Mouse (Mus musculus): ENCODE results near the gene Olfr292. TPM values are rescaled to one million over a fixed set of nuclear protein-coding genes. Genes with fewer than 3 reads are reported as not detected.

Olfr292 gene
- polyA plus RNA-seq (2015; fragmentation: Illumina TruSeq; extraction: RNeasy Lipid Tissue Mini Kit (QIAGEN cat#74804); ENCODE audit: insufficient read depth, low replicate concordance), result not detected

DNA sequence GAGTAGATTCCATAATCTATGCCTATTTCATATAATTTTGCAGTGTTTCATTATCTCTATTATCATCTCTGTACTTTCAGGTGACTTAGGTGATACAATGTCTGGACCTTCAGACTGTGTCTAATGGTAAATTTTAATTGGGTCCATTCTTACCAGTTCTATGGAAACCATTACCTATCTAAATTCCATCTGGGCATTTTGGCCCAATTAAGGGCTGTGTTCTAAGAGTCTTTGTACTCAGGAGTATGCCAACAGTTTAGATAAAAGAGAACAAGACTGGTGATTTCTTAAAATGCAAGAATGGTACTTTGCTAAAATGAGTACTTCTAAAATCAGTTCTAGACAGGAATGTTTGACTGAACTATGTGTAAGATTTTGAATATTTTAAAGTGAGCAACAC, at the start of gene Olfr292:
TSS of gene Olfr292 (plus strand) at position 301 of the 400 bp plus-strand sequence.

DNA sequence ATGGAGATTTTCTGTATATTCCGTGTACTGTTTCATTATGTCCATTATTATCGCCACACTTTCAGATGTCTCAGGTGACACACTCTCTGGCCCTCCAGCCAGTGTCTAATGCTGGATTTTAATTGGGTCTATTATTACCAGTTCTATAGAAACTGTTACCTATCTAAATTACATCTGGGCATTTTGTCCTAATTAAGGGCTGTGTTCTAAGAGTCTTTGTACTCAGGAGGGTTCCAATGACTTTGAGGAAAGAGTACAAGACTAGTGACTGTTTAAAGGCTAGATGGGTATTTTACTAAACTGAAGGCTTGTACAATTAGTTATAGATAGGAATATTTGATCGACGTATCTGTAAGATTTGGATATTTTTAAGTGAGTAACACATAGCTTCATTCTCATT, 39.4 kb upstream of the Olfr292 start, which contains the start of gene Olfr293:
TSS of gene Olfr293 (plus strand) at position 301 of the 400 bp plus-strand sequence.

Other genes with a start within 250 kb of the Olfr292 start
- gene Olfr299, start 228.4 kb upstream of the Olfr292 start, polyA plus RNA-seq (2015; fragmentation: Illumina TruSeq; extraction: RNeasy Lipid Tissue Mini Kit (QIAGEN cat#74804); ENCODE audit: insufficient read depth, low replicate concordance), result not detected
- not detected for gene Olfr298, start 195.8 kb upstream of the Olfr292 start, polyA plus RNA-seq (2015; fragmentation: Illumina TruSeq; extraction: RNeasy Lipid Tissue Mini Kit (QIAGEN cat#74804); ENCODE audit: insufficient read depth, low replicate concordance)
- not detected for gene Olfr297, start 168.4 kb upstream of the Olfr292 start, polyA plus RNA-seq (2015; fragmentation: Illumina TruSeq; extraction: RNeasy Lipid Tissue Mini Kit (QIAGEN cat#74804); ENCODE audit: insufficient read depth, low replicate concordance)
- not detected for gene Olfr295, start 104.5 kb upstream of the Olfr292 start, polyA plus RNA-seq (2015; fragmentation: Illumina TruSeq; extraction: RNeasy Lipid Tissue Mini Kit (QIAGEN cat#74804); ENCODE audit: insufficient read depth, low replicate concordance)
- gene Olfr294, start 71.7 kb upstream of the Olfr292 start, polyA plus RNA-seq (2015; fragmentation: Illumina TruSeq; extraction: RNeasy Lipid Tissue Mini Kit (QIAGEN cat#74804); ENCODE audit: insufficient read depth, low replicate concordance), result not detected
- not detected for gene Olfr293, start 39.3 kb upstream of the Olfr292 start, polyA plus RNA-seq (2015; fragmentation: Illumina TruSeq; extraction: RNeasy Lipid Tissue Mini Kit (QIAGEN cat#74804); ENCODE audit: insufficient read depth, low replicate concordance)
- gene Folh1, start 87.6 kb downstream of the Olfr292 start, polyA plus RNA-seq (2015; fragmentation: Illumina TruSeq; extraction: RNeasy Lipid Tissue Mini Kit (QIAGEN cat#74804); ENCODE audit: insufficient read depth, low replicate concordance), result 0.61 TPM
- gene Vmn2r77, start 106.7 kb downstream of the Olfr292 start, polyA plus RNA-seq (2015; fragmentation: Illumina TruSeq; extraction: RNeasy Lipid Tissue Mini Kit (QIAGEN cat#74804); ENCODE audit: insufficient read depth, low replicate concordance), result not detected
- not detected for gene Vmn2r78, start 226.8 kb downstream of the Olfr292 start, polyA plus RNA-seq (2015; fragmentation: Illumina TruSeq; extraction: RNeasy Lipid Tissue Mini Kit (QIAGEN cat#74804); ENCODE audit: insufficient read depth, low replicate concordance)